Mouse (Mus musculus): Measurements from ENCODE around the gene Gm17387. TPM values are rescaled to one million over a fixed set of nuclear protein-coding genes. Genes with fewer than 3 reads are reported as not detected.

Gm17387 gene
- not detected for polyA plus RNA-seq (2014; fragmentation: Illumina TruSeq; extraction: RNeasy Lipid Tissue Mini Kit (QIAGEN cat#74804); ENCODE audit: low read depth, low replicate concordance)

DNA sequence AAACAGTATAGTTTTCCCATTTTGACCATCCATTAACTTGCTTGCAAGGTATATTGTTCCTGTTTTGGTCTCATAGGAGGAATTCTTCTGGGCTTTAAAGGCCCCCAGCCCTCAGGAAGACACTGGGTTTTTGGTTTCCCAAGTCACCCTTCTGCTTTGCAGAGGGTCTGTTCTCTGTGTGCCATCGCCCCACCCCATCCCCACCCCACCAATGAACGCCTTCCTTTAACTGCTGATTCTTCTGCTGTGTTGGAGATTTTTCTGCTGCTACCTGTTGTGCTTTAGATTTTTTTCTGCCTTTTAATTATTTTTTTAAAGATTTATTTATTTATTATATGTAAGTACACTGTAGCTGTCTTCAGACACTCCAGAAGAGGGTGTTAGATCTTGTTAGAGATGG lies at the start of gene Gm17387:
Gm17387 (plus strand) TSS at position 301 of the 400 bp plus-strand sequence.

GRCm38 (mm10) chr7:141010593-141010992 lies 18.3 kb upstream of the Gm17387 start, which contains the start of gene Ifitm3:
TSS of gene Ifitm3 (minus strand) at chr7:141010770.

DNA sequence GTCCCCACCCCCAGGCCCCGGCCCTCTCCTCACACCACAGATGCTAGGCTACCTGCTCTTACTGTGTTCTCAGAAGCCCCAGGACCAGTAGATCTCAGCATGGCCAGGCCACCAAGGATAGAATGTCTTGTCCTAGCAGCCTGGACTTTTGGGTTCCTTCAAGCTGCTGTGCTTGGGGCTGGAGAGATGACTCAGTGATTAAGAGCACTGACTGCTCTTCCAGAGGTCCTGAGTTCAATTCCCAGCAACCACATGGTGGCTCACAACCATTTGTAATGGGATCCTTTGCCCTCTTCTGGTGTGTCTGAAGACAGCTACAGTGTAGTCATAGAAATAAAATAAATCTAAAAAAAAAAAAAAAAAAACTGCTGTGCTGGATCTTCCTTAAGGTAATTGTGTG lies 11.1 kb upstream of the Gm17387 start, which contains the start of gene Ifitm6:
Ifitm6 (minus strand) TSS at position 101 of the 400 bp plus-strand sequence.

DNA sequence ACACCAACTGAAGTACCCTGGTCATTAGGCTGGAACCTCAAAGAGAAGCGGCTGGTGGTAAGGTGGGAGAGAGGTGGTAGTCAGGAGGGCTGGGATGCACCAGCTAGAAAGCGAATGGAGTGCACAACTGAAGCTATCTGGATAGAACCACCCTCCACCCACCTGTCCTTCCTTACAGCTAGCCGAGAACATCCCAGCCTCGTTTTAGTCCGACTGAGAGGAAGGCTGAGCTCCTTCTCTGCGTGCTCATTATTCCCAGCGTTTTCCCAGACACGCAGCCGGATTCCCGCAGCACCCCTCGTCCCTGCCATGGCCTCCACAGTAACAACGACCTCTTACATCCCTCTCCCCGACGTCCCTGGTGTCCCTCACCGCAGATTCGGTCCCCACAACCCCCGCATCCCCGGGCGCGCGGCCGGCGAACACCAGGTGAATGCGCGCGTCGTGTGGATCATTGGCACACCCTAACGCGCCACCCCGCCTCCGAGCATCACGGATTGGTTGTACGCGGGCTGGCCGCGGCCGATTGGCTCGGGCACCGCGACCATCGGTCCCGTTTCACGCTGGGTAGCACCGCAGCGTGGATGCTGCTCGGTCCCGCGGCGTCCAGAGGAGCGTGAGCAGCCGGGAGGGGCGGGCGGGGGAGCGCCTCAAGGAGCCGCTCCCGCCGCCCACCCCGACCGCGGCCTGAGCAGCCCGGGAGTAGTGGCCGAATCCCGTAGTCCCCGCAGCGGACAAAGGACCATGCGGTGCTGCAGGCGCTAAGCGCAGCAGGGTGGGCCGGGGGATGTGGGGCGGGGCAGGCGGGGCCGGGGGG lies 31.7 kb downstream of the Gm17387 start, which contains the start of gene B4galnt4:
B4galnt4 (plus strand) TSS at position 679 of the 817 bp plus-strand sequence.

DNA sequence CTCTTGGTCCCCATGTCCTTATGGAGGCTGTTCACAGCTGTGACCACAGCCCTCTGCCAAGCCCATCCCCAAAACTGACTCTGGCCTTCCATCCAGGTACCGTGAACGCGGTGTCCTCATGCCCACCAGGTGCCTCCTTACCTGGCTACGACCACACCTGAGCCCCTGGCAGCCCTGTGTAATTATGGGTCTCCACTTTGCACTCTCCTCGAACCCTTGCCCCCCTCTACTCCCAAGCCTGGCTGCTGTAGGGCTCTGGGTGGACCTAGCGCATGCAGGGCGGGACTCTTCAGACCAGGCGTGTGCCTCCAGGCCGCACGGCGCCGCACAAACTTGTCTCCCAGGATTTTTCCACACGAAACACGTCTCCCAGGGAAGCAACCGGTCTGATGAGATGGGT lies 48.9 kb downstream of the Gm17387 start, which contains the start of gene Pkp3:
Pkp3 (plus strand) TSS at position 378 of the 400 bp plus-strand sequence.

Other genes starting within 250 kb of the Gm17387 start
- 8.2 TPM for gene Syce1, start 241.3 kb upstream of the Gm17387 start, polyA plus RNA-seq (2014; fragmentation: Illumina TruSeq; extraction: RNeasy Lipid Tissue Mini Kit (QIAGEN cat#74804); ENCODE audit: low read depth, low replicate concordance)
- gene Zfp941, start 207.0 kb upstream of the Gm17387 start, polyA plus RNA-seq (2014; fragmentation: Illumina TruSeq; extraction: RNeasy Lipid Tissue Mini Kit (QIAGEN cat#74804); ENCODE audit: low read depth, low replicate concordance): 0.36 TPM
- 1.8 TPM for gene Urah, start 194.1 kb upstream of the Gm17387 start, polyA plus RNA-seq (2014; fragmentation: Illumina TruSeq; extraction: RNeasy Lipid Tissue Mini Kit (QIAGEN cat#74804); ENCODE audit: low read depth, low replicate concordance)
- gene Scgb1c1, start 183.6 kb upstream of the Gm17387 start, polyA plus RNA-seq (2014; fragmentation: Illumina TruSeq; extraction: RNeasy Lipid Tissue Mini Kit (QIAGEN cat#74804); ENCODE audit: low read depth, low replicate concordance): not detected
- gene Odf3, start 181.3 kb upstream of the Gm17387 start, polyA plus RNA-seq (2014; fragmentation: Illumina TruSeq; extraction: RNeasy Lipid Tissue Mini Kit (QIAGEN cat#74804); ENCODE audit: low read depth, low replicate concordance): 3.4 TPM
- gene Gm45785, start 172.8 kb upstream of the Gm17387 start, polyA plus RNA-seq (2014; fragmentation: Illumina TruSeq; extraction: RNeasy Lipid Tissue Mini Kit (QIAGEN cat#74804); ENCODE audit: low read depth, low replicate concordance): not detected
- 52.4 TPM for gene Ric8a, start 172.2 kb upstream of the Gm17387 start, polyA plus RNA-seq (2014; fragmentation: Illumina TruSeq; extraction: RNeasy Lipid Tissue Mini Kit (QIAGEN cat#74804); ENCODE audit: low read depth, low replicate concordance)
- gene Bet1l, start 171.6 kb upstream of the Gm17387 start, polyA plus RNA-seq (2014; fragmentation: Illumina TruSeq; extraction: RNeasy Lipid Tissue Mini Kit (QIAGEN cat#74804); ENCODE audit: low read depth, low replicate concordance): 29.9 TPM
- gene Psmd13, start 147.2 kb upstream of the Gm17387 start, polyA plus RNA-seq (2014; fragmentation: Illumina TruSeq; extraction: RNeasy Lipid Tissue Mini Kit (QIAGEN cat#74804); ENCODE audit: low read depth, low replicate concordance): 79.4 TPM
- 24.1 TPM for gene Sirt3, start 146.8 kb upstream of the Gm17387 start, polyA plus RNA-seq (2014; fragmentation: Illumina TruSeq; extraction: RNeasy Lipid Tissue Mini Kit (QIAGEN cat#74804); ENCODE audit: low read depth, low replicate concordance)
- gene Cox8b, start 128.7 kb upstream of the Gm17387 start, polyA plus RNA-seq (2014; fragmentation: Illumina TruSeq; extraction: RNeasy Lipid Tissue Mini Kit (QIAGEN cat#74804); ENCODE audit: low read depth, low replicate concordance): 19.5 TPM
- 2.0 TPM for gene Nlrp6, start 108.2 kb upstream of the Gm17387 start, polyA plus RNA-seq (2014; fragmentation: Illumina TruSeq; extraction: RNeasy Lipid Tissue Mini Kit (QIAGEN cat#74804); ENCODE audit: low read depth, low replicate concordance)
- gene Pgghg, start 87.7 kb upstream of the Gm17387 start, polyA plus RNA-seq (2014; fragmentation: Illumina TruSeq; extraction: RNeasy Lipid Tissue Mini Kit (QIAGEN cat#74804); ENCODE audit: low read depth, low replicate concordance): 14.7 TPM
- 1.2 TPM for gene Ifitm5, start 78.8 kb upstream of the Gm17387 start, polyA plus RNA-seq (2014; fragmentation: Illumina TruSeq; extraction: RNeasy Lipid Tissue Mini Kit (QIAGEN cat#74804); ENCODE audit: low read depth, low replicate concordance)
- not detected for gene Gm45717, start 73.2 kb upstream of the Gm17387 start, polyA plus RNA-seq (2014; fragmentation: Illumina TruSeq; extraction: RNeasy Lipid Tissue Mini Kit (QIAGEN cat#74804); ENCODE audit: low read depth, low replicate concordance)
- 414 TPM for gene Ifitm2, start 73.1 kb upstream of the Gm17387 start, polyA plus RNA-seq (2014; fragmentation: Illumina TruSeq; extraction: RNeasy Lipid Tissue Mini Kit (QIAGEN cat#74804); ENCODE audit: low read depth, low replicate concordance)
- 31.1 TPM for gene Ifitm1, start 61.9 kb upstream of the Gm17387 start, polyA plus RNA-seq (2014; fragmentation: Illumina TruSeq; extraction: RNeasy Lipid Tissue Mini Kit (QIAGEN cat#74804); ENCODE audit: low read depth, low replicate concordance)
- 370 TPM for gene Ifitm3, start 18.4 kb upstream of the Gm17387 start, polyA plus RNA-seq (2014; fragmentation: Illumina TruSeq; extraction: RNeasy Lipid Tissue Mini Kit (QIAGEN cat#74804); ENCODE audit: low read depth, low replicate concordance)
- gene Ifitm6, start 11.2 kb upstream of the Gm17387 start, polyA plus RNA-seq (2014; fragmentation: Illumina TruSeq; extraction: RNeasy Lipid Tissue Mini Kit (QIAGEN cat#74804); ENCODE audit: low read depth, low replicate concordance): 14.7 TPM
- gene B4galnt4, start 32.0 kb downstream of the Gm17387 start, polyA plus RNA-seq (2014; fragmentation: Illumina TruSeq; extraction: RNeasy Lipid Tissue Mini Kit (QIAGEN cat#74804); ENCODE audit: low read depth, low replicate concordance): 5.2 TPM
- 16.8 TPM for gene Pkp3, start 49.1 kb downstream of the Gm17387 start, polyA plus RNA-seq (2014; fragmentation: Illumina TruSeq; extraction: RNeasy Lipid Tissue Mini Kit (QIAGEN cat#74804); ENCODE audit: low read depth, low replicate concordance)
- gene Sigirr, start 71.4 kb downstream of the Gm17387 start, polyA plus RNA-seq (2014; fragmentation: Illumina TruSeq; extraction: RNeasy Lipid Tissue Mini Kit (QIAGEN cat#74804); ENCODE audit: low read depth, low replicate concordance): 17.6 TPM
- 4.5 TPM for gene Ano9, start 88.7 kb downstream of the Gm17387 start, polyA plus RNA-seq (2014; fragmentation: Illumina TruSeq; extraction: RNeasy Lipid Tissue Mini Kit (QIAGEN cat#74804); ENCODE audit: low read depth, low replicate concordance)
- gene Ptdss2, start 93.3 kb downstream of the Gm17387 start, polyA plus RNA-seq (2014; fragmentation: Illumina TruSeq; extraction: RNeasy Lipid Tissue Mini Kit (QIAGEN cat#74804); ENCODE audit: low read depth, low replicate concordance): 39.9 TPM
- 180 TPM for gene Rnh1, start 143.7 kb downstream of the Gm17387 start, polyA plus RNA-seq (2014; fragmentation: Illumina TruSeq; extraction: RNeasy Lipid Tissue Mini Kit (QIAGEN cat#74804); ENCODE audit: low read depth, low replicate concordance)
- gene Hras, start 164.9 kb downstream of the Gm17387 start, polyA plus RNA-seq (2014; fragmentation: Illumina TruSeq; extraction: RNeasy Lipid Tissue Mini Kit (QIAGEN cat#74804); ENCODE audit: low read depth, low replicate concordance): 49.0 TPM
- gene Lrrc56, start 165.0 kb downstream of the Gm17387 start, polyA plus RNA-seq (2014; fragmentation: Illumina TruSeq; extraction: RNeasy Lipid Tissue Mini Kit (QIAGEN cat#74804); ENCODE audit: low read depth, low replicate concordance): 12.2 TPM
- 11.3 TPM for gene Lmntd2, start 184.9 kb downstream of the Gm17387 start, polyA plus RNA-seq (2014; fragmentation: Illumina TruSeq; extraction: RNeasy Lipid Tissue Mini Kit (QIAGEN cat#74804); ENCODE audit: low read depth, low replicate concordance)
- 40.8 TPM for gene Rassf7, start 186.7 kb downstream of the Gm17387 start, polyA plus RNA-seq (2014; fragmentation: Illumina TruSeq; extraction: RNeasy Lipid Tissue Mini Kit (QIAGEN cat#74804); ENCODE audit: low read depth, low replicate concordance)
- 67.3 TPM for gene Phrf1, start 199.7 kb downstream of the Gm17387 start, polyA plus RNA-seq (2014; fragmentation: Illumina TruSeq; extraction: RNeasy Lipid Tissue Mini Kit (QIAGEN cat#74804); ENCODE audit: low read depth, low replicate concordance)
- 29.8 TPM for gene Irf7, start 237.3 kb downstream of the Gm17387 start, polyA plus RNA-seq (2014; fragmentation: Illumina TruSeq; extraction: RNeasy Lipid Tissue Mini Kit (QIAGEN cat#74804); ENCODE audit: low read depth, low replicate concordance)
- 18.4 TPM for gene Cdhr5, start 247.7 kb downstream of the Gm17387 start, polyA plus RNA-seq (2014; fragmentation: Illumina TruSeq; extraction: RNeasy Lipid Tissue Mini Kit (QIAGEN cat#74804); ENCODE audit: low read depth, low replicate concordance)

Measured in adipose tissue, adult 10 weeks (tissue).